Mouse (Mus musculus) olfactory bulb, adult 2 months (tissue): Measurements from ENCODE around the gene Flywch2. TPM values are rescaled to one million over a fixed set of nuclear protein-coding genes. Genes with fewer than 3 reads are reported as not detected.
"Not testable (repeated sequence)": the region's sequence is repeated elsewhere in the genome, so short reads cannot be mapped to it uniquely, and the experiment has no call there.

Experiments
- H3K27ac ChIP-seq: fragments of 200-500 bp; 2 replicates; pipeline ENCODE4 v1.5.1; 2012; ENCODE audit warnings: low read depth, low read length; ENCODE audit not compliant: insufficient read depth
- H3K4me1 ChIP-seq: fragments of 200-500 bp; 2 replicates; pipeline ENCODE4 v1.6.1; 2012; ENCODE audit warnings: low read length; ENCODE audit not compliant: control insufficient read depth, insufficient read depth
- H3K4me3 ChIP-seq: fragments of 200-500 bp; 2 replicates; pipeline ENCODE4 v1.5.1; 2012; ENCODE audit warnings: mild to moderate bottlenecking, low read depth, low read length, moderate library complexity; ENCODE audit not compliant: insufficient read depth
- CTCF ChIP-seq: fragments of 200-500 bp; IDR thresholded peaks from 2 replicates; pipeline ENCODE4 v1.5.1; 2012; ENCODE audit warnings: low read depth, mild to moderate bottlenecking, low read length, moderate library complexity; ENCODE audit not compliant: insufficient read depth
- POLR2A ChIP-seq: fragments of 200-500 bp; IDR thresholded peaks from 2 replicates; pipeline ENCODE4 v1.6.1; 2012; ENCODE audit warnings: mild to moderate bottlenecking, low read depth, low read length, moderate library complexity; ENCODE audit not compliant: insufficient read depth
- WGBS: fragments of 180-500 bp; shearing (Covaris S2); methylation state at CpG from one replicate; pipeline ENCODE4 v1.1.7; 2018; 5-methylcytosine and 5-hydroxymethylcytosine counted together
- polyA plus RNA-seq: library from polyadenylated mRNA; stranded (reverse); fragments of >200 nt; gene quantifications from 2 replicates; pipeline ENCODE4 v1.2.4, GENCODE M21; 2012; ENCODE audit warnings: low replicate concordance; ENCODE audit not compliant: missing spikeins, insufficient read depth, insufficient read length

Gene Flywch2
- polyA plus RNA-seq, 1 experiment: not detected

DNA sequence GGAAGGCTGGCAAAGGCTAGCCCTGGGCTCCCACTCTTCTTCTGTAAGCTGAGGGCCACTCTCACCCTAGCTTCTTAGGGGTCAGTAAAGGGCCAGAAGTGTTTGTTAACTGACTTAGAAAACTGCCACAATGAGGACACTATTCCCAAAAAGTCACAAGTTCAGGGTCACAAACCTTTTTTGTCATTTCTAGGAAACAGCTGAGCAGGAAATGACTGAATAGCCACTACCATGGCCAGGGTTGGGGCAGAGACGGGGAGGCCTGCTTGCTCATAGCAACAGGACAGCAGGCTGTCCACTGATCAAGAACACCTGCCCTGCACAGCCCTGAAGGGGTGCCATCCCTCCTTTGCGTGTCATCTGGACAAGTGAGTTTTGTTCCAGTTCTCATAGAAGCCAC is 8.7 kb downstream of the Flywch2 start:
- Histone ChIP-seq H3K4me1 (peaks cover 3% of the 10 kb centered on the region; the same call in 1 of the 2 replicates), H3K27ac (no peak overlapping the region), H3K4me3 (no peak overlapping the region)
- WGBS: 86% methylated on average over 2 of the region's 2 CpGs
- TF ChIP-seq CTCF: no peak
- TF ChIP-seq POLR2A: no peak

DNA sequence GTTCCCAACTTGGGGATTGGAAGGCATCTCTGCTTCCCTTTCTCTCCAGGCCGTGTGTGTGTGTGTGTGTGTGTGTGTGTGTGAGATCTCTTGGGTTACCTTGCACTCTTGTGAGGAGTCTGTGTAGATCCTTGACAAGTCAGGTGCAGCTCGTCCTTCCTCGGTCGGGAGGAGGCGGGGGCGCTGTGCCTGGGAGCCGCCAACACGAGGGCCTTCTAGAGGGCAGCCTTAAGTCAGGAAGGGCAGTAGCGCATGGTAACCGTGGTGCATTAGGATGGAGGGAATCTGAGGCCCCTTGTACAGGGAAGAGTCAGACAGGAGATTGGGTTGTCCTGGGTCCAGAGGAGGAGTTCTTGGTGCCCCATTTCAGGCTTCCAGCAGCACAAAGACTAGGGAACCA is 9.7 kb downstream of the Flywch2 start:
- 85% methylated on average over 10 of the region's 10 CpGs for WGBS
- Histone ChIP-seq H3K27ac (no peak overlapping the region), H3K4me3 (no peak overlapping the region), H3K4me1 (peaks cover 3% of the 10 kb centered on the region; the same call in 1 of the 2 replicates)
- no peak for TF ChIP-seq POLR2A
- no peak for TF ChIP-seq CTCF

DNA sequence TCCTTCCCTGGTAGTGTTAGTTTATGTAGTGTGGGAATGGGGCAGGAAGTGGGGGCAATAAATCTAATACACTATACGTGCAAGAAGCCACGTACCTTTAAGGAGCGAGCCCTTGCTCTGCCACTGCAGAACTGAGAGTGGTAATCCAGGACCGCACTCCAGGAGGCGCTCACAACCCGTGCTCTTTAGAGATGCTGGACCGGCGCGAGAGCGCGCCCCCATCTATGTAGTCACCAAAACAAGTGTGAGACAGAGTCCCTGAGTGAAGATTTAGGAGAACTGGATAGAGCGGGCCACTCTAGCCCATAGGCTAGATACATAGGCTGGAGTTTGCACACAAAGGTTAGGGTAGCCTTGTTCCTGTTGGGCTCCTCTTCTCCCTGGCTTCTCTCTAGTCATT is 11.8 kb downstream of the Flywch2 start:
- WGBS: 4% methylated on average over 12 of the region's 12 CpGs

DNA sequence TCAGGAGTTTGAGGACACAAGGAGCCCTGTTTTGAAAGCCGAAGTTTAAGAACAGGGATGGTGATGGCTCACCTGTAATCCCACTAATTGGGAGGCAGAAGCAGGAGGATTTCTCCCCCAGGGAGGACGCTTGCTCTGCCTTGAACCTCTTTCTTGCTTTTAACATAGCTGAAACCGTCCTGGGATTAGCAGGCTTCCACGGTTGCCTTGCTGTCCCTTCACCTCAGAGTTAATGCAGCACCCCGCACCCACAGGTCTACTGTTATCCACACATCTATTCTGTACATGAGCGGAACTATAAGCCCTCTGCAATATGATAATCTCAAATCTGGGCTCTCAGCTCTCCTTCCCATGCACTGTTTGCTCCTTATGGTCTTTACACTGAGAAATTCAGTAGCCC is 12.2 kb downstream of the Flywch2 start:
- WGBS: 80% methylated on average over 6 of the region's 6 CpGs
- TF ChIP-seq CTCF: no peak
- TF ChIP-seq POLR2A: no peak
- no peak overlapping the region for H3K4me3 ChIP-seq
- no peak overlapping the region for H3K27ac ChIP-seq
- peaks cover 8% of the 10 kb centered on the region; the same call in 1 of the 2 replicates for H3K4me1 ChIP-seq

More for the DNA sequence above, 11.8 kb downstream of the Flywch2 start:
- TF ChIP-seq CTCF: peak; percentile 71
- no peak for TF ChIP-seq POLR2A
- Histone ChIP-seq H3K4me3 (no peak overlapping the region), H3K4me1 (peaks cover 8% of the 10 kb centered on the region; the same call in 1 of the 2 replicates), H3K27ac (no peak overlapping the region)

DNA sequence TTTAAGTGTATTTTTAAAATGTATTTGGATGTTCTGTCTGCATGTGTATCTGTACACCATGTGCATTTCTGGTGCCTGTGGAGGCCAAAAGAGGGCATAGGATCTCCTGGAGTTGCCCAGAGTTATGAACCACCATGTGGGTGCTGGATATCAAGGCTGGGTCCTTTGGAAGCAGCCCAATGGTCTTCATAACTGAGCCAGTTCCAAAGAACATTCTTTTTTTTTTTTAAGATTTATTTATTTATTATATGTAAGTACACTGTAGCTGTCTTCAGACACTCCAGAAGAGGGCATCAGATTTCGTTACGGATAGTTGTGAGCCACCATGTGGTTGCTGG is 13.7 kb downstream of the Flywch2 start:
- not testable (repeated sequence) for H3K27ac ChIP-seq, H3K4me1 ChIP-seq, H3K4me3 ChIP-seq
- 55% methylated on average over 2 of the region's 2 CpGs for WGBS

DNA sequence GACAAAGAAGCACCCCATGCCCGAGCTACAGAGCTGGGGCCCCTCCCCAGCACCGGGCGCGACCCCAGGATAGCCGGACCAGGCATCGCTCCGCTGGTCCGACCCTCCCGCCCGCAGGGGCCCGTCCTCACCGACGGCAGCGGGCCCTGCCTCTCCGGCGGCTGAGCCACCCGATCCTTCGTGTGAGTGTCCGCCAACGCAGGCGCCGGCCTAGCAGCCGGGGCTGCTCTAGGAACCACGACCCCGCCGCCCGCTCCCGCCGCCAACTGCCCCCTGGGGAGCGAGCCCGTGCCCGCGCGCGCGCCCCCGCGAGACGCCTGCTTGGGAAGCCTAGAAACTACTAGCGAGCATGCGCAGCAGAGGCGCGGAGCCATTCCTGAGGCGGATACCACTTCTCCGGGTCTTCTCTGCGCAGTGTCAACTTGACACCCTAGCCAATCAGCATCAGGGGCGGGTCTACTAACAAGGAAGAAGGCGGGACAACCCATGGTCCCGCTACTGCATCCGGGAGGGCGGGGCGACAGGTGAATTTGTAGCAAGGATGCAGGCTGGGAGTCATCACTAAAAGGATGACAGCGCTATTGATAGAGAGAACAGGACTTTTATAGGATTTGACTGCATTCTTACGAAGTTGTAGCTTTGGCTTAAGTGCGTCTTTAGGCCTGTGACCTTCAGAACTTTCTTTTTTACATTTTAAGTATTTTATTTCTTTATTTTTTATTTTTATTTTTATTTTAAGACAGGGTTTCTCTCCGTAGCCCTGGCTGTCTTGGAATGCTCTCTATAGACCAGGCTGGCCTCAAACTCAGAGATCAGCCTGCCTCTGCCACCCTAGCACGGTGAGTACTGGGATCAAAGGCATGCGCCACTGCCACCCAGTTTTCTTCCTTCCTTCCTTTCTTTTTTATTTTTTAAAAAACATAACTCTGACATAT is 14.3 kb downstream of the Flywch2 start, which contains the start of gene Flywch1:
TSS of gene Flywch1 (minus strand) at position 319 of the 935 bp plus-strand sequence.
- peaks cover 8% of the 10 kb centered on the region; the same call in 1 of the 2 replicates for H3K4me1 ChIP-seq
- no peak for TF ChIP-seq CTCF
- TF ChIP-seq POLR2A: peak; percentile 93
- H3K4me3 ChIP-seq: peak within 1 kb of the TSS; percentile 81
- H3K27ac ChIP-seq: peak within 1 kb of the TSS; percentile 70
- WGBS: 3% methylated on average over 58 of the region's 58 CpGs

DNA sequence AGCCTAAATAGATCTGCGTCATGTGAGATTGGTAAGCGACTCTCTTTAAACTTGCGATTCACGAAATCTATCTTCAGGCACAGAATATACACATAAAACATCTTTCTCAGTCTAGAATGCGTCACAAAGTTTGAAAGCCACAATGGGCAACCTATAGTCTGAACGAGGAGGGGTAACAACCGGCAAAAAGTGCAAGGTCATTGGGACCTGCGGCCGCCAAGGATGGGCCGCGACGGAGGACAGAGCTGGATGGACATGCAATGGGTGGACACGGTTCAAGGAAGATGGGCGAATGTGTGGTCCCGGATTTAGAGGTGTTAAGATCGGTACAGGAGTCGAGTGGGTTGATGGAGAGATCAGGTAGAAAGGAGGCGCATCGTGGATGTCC is 15.0 kb downstream of the Flywch2 start:
- Histone ChIP-seq H3K27ac (peak overlapping the region; percentile 70), H3K4me1 (peaks cover 8% of the 10 kb centered on the region; the same call in 1 of the 2 replicates), H3K4me3 (peak overlapping the region; percentile 81)
- TF ChIP-seq POLR2A (no peak), CTCF (no peak)
- under 1% methylated on average over 19 of the region's 19 CpGs for WGBS

DNA sequence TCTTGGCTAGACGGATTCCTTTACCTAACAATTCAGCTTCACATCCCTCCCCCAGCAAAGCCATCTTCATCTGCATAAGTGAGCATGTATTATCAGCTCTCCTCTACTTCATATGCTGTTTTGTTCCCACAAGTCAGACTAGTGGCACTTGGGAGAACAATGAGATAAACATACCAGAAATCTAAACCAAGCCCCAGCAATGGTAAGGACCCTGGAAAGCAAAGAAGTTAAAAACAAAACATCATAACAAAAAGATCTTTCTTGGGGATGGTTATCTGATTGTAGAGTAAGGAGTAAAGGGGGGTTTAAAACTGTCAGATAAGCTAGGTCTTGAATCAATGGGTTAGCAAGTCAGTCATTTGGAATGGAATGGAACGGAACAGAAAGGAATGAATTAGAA is 15.4 kb downstream of the Flywch2 start:
- H3K4me3 ChIP-seq: no peak overlapping the region
- peaks cover 8% of the 10 kb centered on the region; the same call in 1 of the 2 replicates for H3K4me1 ChIP-seq

DNA sequence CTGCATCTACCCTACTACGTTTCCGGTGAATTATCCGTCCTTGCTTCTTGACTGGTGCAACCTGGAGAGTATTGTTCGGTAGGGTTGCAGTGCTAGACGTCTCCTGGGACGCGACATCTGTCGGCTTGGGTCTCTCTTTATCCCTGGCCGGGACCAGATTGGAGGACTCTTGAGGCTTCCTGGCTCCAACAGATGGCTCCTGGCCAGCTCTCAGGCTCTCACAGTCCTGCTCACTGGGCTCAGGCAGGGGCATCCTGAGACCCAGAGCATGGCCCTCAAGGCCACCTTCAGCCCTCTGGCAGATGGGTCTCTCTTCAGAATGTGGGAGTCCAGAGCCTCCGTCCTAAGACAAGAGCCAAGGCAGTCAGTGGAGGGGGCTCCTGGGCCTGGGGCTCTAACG is 22.9 kb downstream of the Flywch2 start:
- 83% methylated on average over 11 of the region's 11 CpGs for WGBS
- no peak overlapping the region for H3K27ac ChIP-seq

More for the DNA sequence above, 15.4 kb downstream of the Flywch2 start:
- WGBS: 15% methylated on average over 2 of the region's 2 CpGs
- 0 out of 2 replicates have a peak overlapping the region, but pooled peaks have one; percentile 70 for H3K27ac ChIP-seq
- TF ChIP-seq CTCF (no peak), POLR2A (no peak)

DNA sequence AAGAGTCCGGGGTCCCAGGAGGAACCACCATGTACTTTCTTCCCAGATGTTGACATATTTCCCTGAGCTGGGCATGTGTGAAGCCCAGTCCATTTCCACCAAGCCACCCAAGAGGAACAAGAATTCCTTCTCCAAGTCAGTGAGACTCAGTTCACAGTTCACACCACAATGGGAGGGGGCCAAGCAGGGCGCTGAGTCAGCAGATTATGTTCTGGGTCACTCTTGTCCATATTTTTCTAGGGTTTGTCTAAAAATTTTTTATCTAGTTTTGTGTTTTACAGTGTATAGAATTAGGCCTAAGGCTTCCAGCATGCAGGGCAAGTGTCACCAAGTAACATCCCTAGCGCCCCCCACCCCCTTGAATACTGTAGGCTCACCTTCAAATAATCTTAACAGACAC is 24.7 kb downstream of the Flywch2 start:
- H3K27ac ChIP-seq: no peak overlapping the region
- TF ChIP-seq CTCF (no peak), POLR2A (no peak)
- H3K4me3 ChIP-seq: no peak overlapping the region
- peaks cover 3% of the 10 kb centered on the region; the same call in 1 of the 2 replicates for H3K4me1 ChIP-seq
- 97% methylated on average over 3 of the region's 3 CpGs for WGBS

More for the DNA sequence above, 22.9 kb downstream of the Flywch2 start:
- TF ChIP-seq POLR2A (no peak), CTCF (no peak)
- H3K4me3 ChIP-seq: no peak overlapping the region
- H3K4me1 ChIP-seq: peaks cover 3% of the 10 kb centered on the region; the same call in 1 of the 2 replicates
